Comparison of ENCODE assay signal across 24 mouse cellular contexts in the genomic region with DNA sequence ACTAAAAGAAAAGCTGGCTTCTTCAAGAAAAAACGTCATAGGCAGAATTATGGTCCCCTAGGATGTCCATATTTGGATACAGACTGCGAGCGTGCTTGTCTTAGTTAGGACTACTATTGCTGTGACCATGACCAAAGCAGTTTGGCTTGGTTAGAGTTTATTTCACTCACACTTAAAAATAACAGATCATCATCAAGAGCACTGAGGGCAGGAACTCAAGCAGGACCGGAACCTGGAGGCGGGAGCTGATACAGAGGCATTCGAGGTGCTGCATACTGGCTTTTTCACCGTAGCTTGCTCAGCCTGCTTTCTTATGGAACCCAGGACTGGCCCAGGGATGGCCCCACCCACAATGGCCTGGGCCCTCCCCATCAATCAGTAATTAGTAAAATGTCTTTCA. TPM values are rescaled to one million over a fixed set of nuclear protein-coding genes. Genes with fewer than 3 reads are reported as not detected.
DNase-seq lines count a peak whose midpoint lies in the region; ATAC-seq lines count a peak whose summit lies in the region.
"Had no signal": no experiment of that assay in that cellular context is flagged by ENCODE, and none has a peak within 500 bp of the region (broad histone marks: within the 10 kb centered on the region; RNA-seq: fewer than 3 reads in every experiment).

No protein-coding gene starts in this region.

- H3K4me2 ChIP-seq in liver, embryonic 16.5 days (ENCODE audit: low read depth, low read length), result no peak overlapping the region
- H3K4me2 ChIP-seq: embryonic facial prominence, embryonic 12.5 days; forebrain, embryonic 13.5 days; forebrain, embryonic 15.5 days had no signal

- H3K27me3 ChIP-seq in liver, embryonic 16.5 days (ENCODE audit: control insufficient read depth, insufficient read depth, low read depth, low read length), result no peaks in the 10 kb centered on the region
- H3K27me3 ChIP-seq: embryonic facial prominence, embryonic 12.5 days; forebrain, embryonic 13.5 days; forebrain, embryonic 15.5 days; Patski had no signal

- peak; percentile 44 for DNase-seq in CD4-positive, CD25-positive, alpha-beta regulatory T cell, adult 2 months (ENCODE audit: low read depth, low spot score)
- DNase-seq in liver, result no peak
- peak; percentile 61 for DNase-seq in CD4-positive helper T cell, adult 2 months (ENCODE audit: low read depth, low spot score)
- peak; percentile 65 for DNase-seq in induced T-regulatory cell, adult 2 months (ENCODE audit: low read depth)
- no peak for DNase-seq in gastrocnemius, postnatal 14 days
- DNase-seq: adrenal gland, adult 8-10 months; adrenal gland, postnatal 14 days; adrenal gland, postnatal 36 days; B cell, adult 2 months; cerebellum, adult 11-12 months; cerebellum, adult 2 months; cerebellum, adult 9-10 months; cerebellum, postnatal 10 days; cerebellum, postnatal 25 days; forebrain, postnatal 0 days had no signal

- no peak overlapping the region for H3K9ac ChIP-seq in liver, embryonic 16.5 days (ENCODE audit: low read depth, low read length)
- H3K9ac ChIP-seq: embryonic facial prominence, embryonic 12.5 days; forebrain, embryonic 13.5 days; forebrain, embryonic 15.5 days; forebrain, postnatal 0 days had no signal

- ATAC-seq in CD4-positive, CD25-positive, alpha-beta regulatory T cell, adult 4 months, result no peak
- ATAC-seq in liver, embryonic 16.5 days (ENCODE audit: low read depth), result no peak
- ATAC-seq: activated CD4-positive, CD25-positive, alpha-beta regulatory T cell, adult 4 months; forebrain, embryonic 13.5 days; forebrain, embryonic 15.5 days; forebrain, postnatal 0 days; Patski had no signal

- peaks cover 49% of the 10 kb centered on the region for H3K4me1 ChIP-seq in liver, embryonic 16.5 days (ENCODE audit: control insufficient read depth, low read depth, low read length)
- H3K4me1 ChIP-seq: embryonic facial prominence, embryonic 10.5 days; embryonic facial prominence, embryonic 12.5 days; forebrain, embryonic 13.5 days; forebrain, embryonic 15.5 days had no signal

- peak overlapping the region; percentile 10; the same call in 1 of the 2 replicates for H3K27ac ChIP-seq in liver, embryonic 16.5 days (ENCODE audit: low read length)
- H3K27ac ChIP-seq: embryonic facial prominence, embryonic 10.5 days; embryonic facial prominence, embryonic 12.5 days; forebrain, embryonic 13.5 days; forebrain, embryonic 15.5 days had no signal

- no peak overlapping the region for H3K4me3 ChIP-seq in liver, embryonic 16.5 days (ENCODE audit: low read depth, low read length)
- H3K4me3 ChIP-seq: embryonic facial prominence, embryonic 10.5 days; embryonic facial prominence, embryonic 12.5 days; forebrain, embryonic 13.5 days; forebrain, embryonic 15.5 days had no signal

- WGBS in liver, embryonic 16.5 days (ENCODE audit: insufficient replicate concordance), result 88% methylated on average over 7 of the region's 7 CpGs

- intact Hi-C loops in gastrocnemius, postnatal 14 days (cut with DNase I; ENCODE audit: low total_unique reads), result no loop called here

- peaks cover 12% of the 10 kb centered on the region for H3K9me3 ChIP-seq in liver, embryonic 16.5 days (replicated peaks; ENCODE audit: control insufficient read depth, low read length)
- H3K9me3 ChIP-seq: embryonic facial prominence, embryonic 12.5 days; forebrain, embryonic 13.5 days; forebrain, embryonic 15.5 days had no signal

- peaks cover 21% of the 10 kb centered on the region for H3K36me3 ChIP-seq in liver, embryonic 16.5 days (ENCODE audit: control insufficient read depth, insufficient read depth)
- H3K36me3 ChIP-seq: embryonic facial prominence, embryonic 12.5 days; forebrain, embryonic 15.5 days had no signal

RNA-seq across cellular contexts. Expression of a gene that starts 17.0 kb away (rescaled TPM):
- polyA plus RNA-seq in CD4-positive, CD25-positive, alpha-beta regulatory T cell, adult 4 months (2017; shearing (Covaris generic)), result 10 to 100 TPM; 31.2 to 45.1 TPM
- polyA plus RNA-seq in liver, embryonic 16.5 days (2015; fragmentation: Nextera tagmentation; extraction: Ambion mirVana), result 6.6 and 7.9 TPM in 2 replicates
- total RNA-seq in gastrocnemius, postnatal 14 days (2021), result under 1 TPM; 0.62 to 0.93 TPM
- total RNA-seq: ES-E14 had no signal

RNA-seq across cellular contexts. Expression of a gene that starts 23.3 kb away (rescaled TPM):
- polyA plus RNA-seq in CD4-positive, CD25-positive, alpha-beta regulatory T cell, adult 4 months (2017; shearing (Covaris generic)), result 10 to 100 TPM; 16.5 to 17.6 TPM
- polyA plus RNA-seq in liver, embryonic 16.5 days (2015; fragmentation: Nextera tagmentation; extraction: Ambion mirVana), result 5.5 and 5.9 TPM in 2 replicates
- total RNA-seq in gastrocnemius, postnatal 14 days (2021), result 1 to 10 TPM; 4.2 to 5.0 TPM

RNA-seq across cellular contexts. Expression of a gene that starts 23.7 kb away (rescaled TPM):
- 1 to 10 TPM; 8.1 to 9.2 TPM for polyA plus RNA-seq in CD4-positive, CD25-positive, alpha-beta regulatory T cell, adult 4 months (2017; shearing (Covaris generic))
- polyA plus RNA-seq in liver, embryonic 16.5 days (2015; fragmentation: Nextera tagmentation; extraction: Ambion mirVana), result 8.8 and 8.9 TPM in 2 replicates
- total RNA-seq in gastrocnemius, postnatal 14 days (2021), result 10 to 100 TPM; 16.3 to 19.0 TPM

RNA-seq across cellular contexts. Expression of a gene that starts 29.3 kb away (rescaled TPM):
- polyA plus RNA-seq in CD4-positive, CD25-positive, alpha-beta regulatory T cell, adult 4 months (2017; shearing (Covaris generic)), result 1,000 to 10,000 TPM in 1 of 2 experiments, 100 to 1,000 TPM in 1; 829 to 1,151 TPM
- polyA plus RNA-seq in liver, embryonic 16.5 days (2015; fragmentation: Nextera tagmentation; extraction: Ambion mirVana), result 69.6 and 73.5 TPM in 2 replicates
- total RNA-seq in gastrocnemius, postnatal 14 days (2021), result 1 to 10 TPM; 6.4 to 7.7 TPM

RNA-seq across cellular contexts. Expression of a gene that starts 33.8 kb away (rescaled TPM):
- 100 to 1,000 TPM; 122 to 174 TPM for polyA plus RNA-seq in CD4-positive, CD25-positive, alpha-beta regulatory T cell, adult 4 months (2017; shearing (Covaris generic))
- polyA plus RNA-seq in liver, embryonic 16.5 days (2015; fragmentation: Nextera tagmentation; extraction: Ambion mirVana), result 42.4 and 43.9 TPM in 2 replicates
- 10 to 100 TPM; 64.1 to 66.7 TPM for total RNA-seq in gastrocnemius, postnatal 14 days (2021)

Comparison
In these comparisons a context has a peak if more than half of its experiments do, and no peak if none do; other contexts are left out.
1. DNase-seq: peak in CD4-positive, CD25-positive, alpha-beta regulatory T cell, adult 2 months (single experiment), CD4-positive helper T cell, adult 2 months (single experiment) and induced T-regulatory cell, adult 2 months (single experiment); none in liver (single experiment) and gastrocnemius, postnatal 14 days (single experiment).